Mouse (Mus musculus): ENCODE measurements around the gene Gsto1. TPM values are rescaled to one million over a fixed set of nuclear protein-coding genes. Genes with fewer than 3 reads are reported as not detected.

The Gsto1 gene
- total RNA-seq, 2 experiments from 2014 or later: 26.1 to 62.5 TPM

DNA sequence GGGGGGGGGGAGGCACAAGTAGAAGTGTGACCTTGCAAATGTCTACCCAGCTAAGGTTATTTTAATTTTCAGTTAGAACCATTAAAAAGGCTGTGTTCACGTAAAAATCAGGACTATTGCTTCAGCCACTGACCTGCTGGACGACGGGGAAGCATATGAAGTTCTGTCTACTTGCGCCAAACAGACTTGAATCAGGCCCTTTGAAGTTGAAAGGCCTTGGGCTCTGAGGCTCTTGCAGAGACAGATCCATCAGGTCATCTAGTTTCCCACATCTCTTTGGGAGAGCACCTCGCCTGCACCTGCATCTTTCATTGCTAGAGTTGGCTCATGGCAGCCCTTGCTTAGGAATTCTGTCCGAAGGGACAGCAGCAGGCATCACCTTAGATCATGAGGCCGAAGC is 58.6 kb downstream of the Gsto1 start:
- no peak for ATAC-seq (replicated peaks; ENCODE audit: low FRiP score, poor library complexity, severe bottlenecking)

DNA sequence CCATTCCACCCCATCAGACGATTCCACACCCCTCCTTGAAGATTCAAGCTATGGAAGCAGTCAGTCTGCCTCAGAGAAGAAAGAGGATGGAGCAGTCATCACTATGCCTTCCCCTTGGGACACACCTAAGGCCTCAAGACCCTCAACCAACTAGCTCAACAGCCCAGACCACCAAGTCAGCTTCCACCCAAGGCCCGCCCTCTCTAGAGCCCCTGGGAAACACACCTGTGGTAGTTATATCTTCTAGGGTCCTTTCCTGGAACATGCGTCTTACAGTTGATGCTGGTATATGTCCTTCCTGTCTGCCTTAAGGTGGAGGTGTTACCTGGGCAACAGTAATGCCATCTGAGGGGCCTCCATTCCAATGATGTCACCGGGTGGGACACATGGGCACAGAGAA is 59.4 kb downstream of the Gsto1 start:
- no peak for ATAC-seq (replicated peaks; ENCODE audit: low FRiP score, poor library complexity, severe bottlenecking)

Other genes with a start within 250 kb of the Gsto1 start
- not detected in 2 replicates for gene Col17a1, start 162.9 kb upstream of the Gsto1 start, total RNA-seq (2015; ENCODE audit: low replicate concordance)
- not detected in 2 replicates for gene Col17a1, start 162.9 kb upstream of the Gsto1 start, total RNA-seq (2017; ENCODE audit: low replicate concordance)
- 44.3 and 44.9 TPM in 2 replicates for gene Sfr1, start 123.3 kb upstream of the Gsto1 start, total RNA-seq (2015; ENCODE audit: low replicate concordance)
- gene Sfr1, start 123.3 kb upstream of the Gsto1 start, total RNA-seq (2017; ENCODE audit: low replicate concordance): 31.9 and 63.3 TPM in 2 replicates
- not detected in 2 replicates for gene Gsto2, start 10.6 kb downstream of the Gsto1 start, total RNA-seq (2015; ENCODE audit: low replicate concordance)
- not detected in 2 replicates for gene Gsto2, start 10.6 kb downstream of the Gsto1 start, total RNA-seq (2017; ENCODE audit: low replicate concordance)
- not detected in 2 replicates for gene Cfap43, start 64.3 kb downstream of the Gsto1 start, total RNA-seq (2015; ENCODE audit: low replicate concordance)
- not detected in 2 replicates for gene Cfap43, start 64.3 kb downstream of the Gsto1 start, total RNA-seq (2017; ENCODE audit: low replicate concordance)
- gene Itprip, start 64.3 kb downstream of the Gsto1 start, total RNA-seq (2015; ENCODE audit: low replicate concordance): 5.8 and 11.7 TPM in 2 replicates
- 1.6 and 2.3 TPM in 2 replicates for gene Itprip, start 64.3 kb downstream of the Gsto1 start, total RNA-seq (2017; ENCODE audit: low replicate concordance)
- gene Cfap58, start 82.7 kb downstream of the Gsto1 start, total RNA-seq (2015; ENCODE audit: low replicate concordance): not detected in 2 replicates
- gene Cfap58, start 82.7 kb downstream of the Gsto1 start, total RNA-seq (2017; ENCODE audit: low replicate concordance): not detected in 2 replicates

Data from erythroid progenitor cell, adult 5-6 weeks (primary cell).